Mouse (Mus musculus) heart, embryonic 14.5 days (tissue): ENCODE measurements at regions not wholly inside any gene's neighbourhood (a gene's known extent, or its start where the extent isn't known, plus 50 kb on each side); places are given as distances from the start of the nearest gene placed in this dataset.

Source experiments
- ATAC-seq: fragments of 200-750 bp; cut with Nextera tagmentation; 2 replicates; pipeline ENCODE4 v1.8.0; 2017; ENCODE audit warnings: low read depth, moderate TSS enrichment; ENCODE audit not compliant: insufficient number of reproducible peaks, insufficient read depth, low FRiP score
- H3K27ac ChIP-seq, 2 experiments: fragments of 200-500 bp in 1 of 2; fragments of 300-500 bp in 1 of 2; sonication (generic) in 1 of 2; replicated peaks in 1 of 2; 2 replicates each; pipeline ENCODE4 v1.5.1; 2012 to 2014; ENCODE audit warnings: low read depth in 2 of 2, low read length in 2 of 2, control low read depth in 1 of 2, mild to moderate bottlenecking in 1 of 2, mixed read lengths in 1 of 2; ENCODE audit not compliant: control insufficient read depth in 1 of 2, insufficient read depth in 1 of 2
- H3K27me3 ChIP-seq: fragments of 300-500 bp; sonication (generic); 2 replicates; pipeline ENCODE4 v1.6.1; 2014; ENCODE audit warnings: mild to moderate bottlenecking, low read length, control low read depth; ENCODE audit not compliant: control insufficient read depth, insufficient read depth
- H3K36me3 ChIP-seq: fragments of 300-500 bp; sonication (generic); 2 replicates; pipeline ENCODE4 v1.6.1; 2014; ENCODE audit warnings: mild to moderate bottlenecking, control low read depth, low read length, mixed read lengths; ENCODE audit not compliant: control insufficient read depth, insufficient read depth
- H3K4me1 ChIP-seq, 2 experiments: fragments of 200-500 bp in 1 of 2; fragments of 300-500 bp in 1 of 2; sonication (generic) in 1 of 2; 2 replicates each; pipeline ENCODE4 v1.6.1; 2012 to 2014; ENCODE audit warnings: low read length in 2 of 2, control low read depth in 1 of 2, mixed read lengths in 1 of 2; ENCODE audit not compliant: control insufficient read depth in 2 of 2, insufficient read depth in 2 of 2
- H3K4me2 ChIP-seq: fragments of 300-500 bp; sonication (generic); 2 replicates; pipeline ENCODE4 v1.6.1; 2014; ENCODE audit warnings: mild to moderate bottlenecking, low read length
- H3K4me3 ChIP-seq, 2 experiments: fragments of 200-500 bp in 1 of 2; fragments of 300-500 bp in 1 of 2; sonication (generic) in 1 of 2; 2 replicates each; pipeline ENCODE4 v1.5.1; 2012 to 2014; ENCODE audit warnings: low read length in 2 of 2, mild to moderate bottlenecking in 2 of 2, control low read depth in 1 of 2, low read depth in 1 of 2, moderate library complexity in 1 of 2; ENCODE audit not compliant: control insufficient read depth in 1 of 2, insufficient read depth in 1 of 2
- H3K9ac ChIP-seq: fragments of 300-500 bp; sonication (generic); 2 replicates; pipeline ENCODE4 v1.6.1; 2014; ENCODE audit warnings: mild to moderate bottlenecking, low read length
- H3K9me3 ChIP-seq: fragments of 300-500 bp; sonication (generic); 2 replicates; pipeline ENCODE4 v1.6.1; 2016; ENCODE audit warnings: low read length, control low read depth; ENCODE audit not compliant: control insufficient read depth
- WGBS: fragments of 180-500 bp; shearing (Covaris S2); extraction: QIAGEN DNeasy Blood & Tissue Kit; methylation state at CpG from one replicate; pipeline ENCODE4 v1.1.7; 2014; 5-methylcytosine and 5-hydroxymethylcytosine counted together

GRCm38 (mm10) chr10:97220431-97220830 lies 259.0 kb upstream of the Dcn start:
- 79% methylated on average over 3 of the region's 3 CpGs for WGBS
- Histone ChIP-seq H3K9ac (no peak overlapping the region), H3K4me1 (no peaks in the 10 kb centered on the region), H3K27me3 (no peaks in the 10 kb centered on the region), H3K9me3 (no peaks in the 10 kb centered on the region), H3K36me3 (no peaks in the 10 kb centered on the region), H3K27ac (no peak overlapping the region), H3K4me2 (no peak overlapping the region), H3K4me3 (no peak overlapping the region)
- ATAC-seq = no peak

DNA sequence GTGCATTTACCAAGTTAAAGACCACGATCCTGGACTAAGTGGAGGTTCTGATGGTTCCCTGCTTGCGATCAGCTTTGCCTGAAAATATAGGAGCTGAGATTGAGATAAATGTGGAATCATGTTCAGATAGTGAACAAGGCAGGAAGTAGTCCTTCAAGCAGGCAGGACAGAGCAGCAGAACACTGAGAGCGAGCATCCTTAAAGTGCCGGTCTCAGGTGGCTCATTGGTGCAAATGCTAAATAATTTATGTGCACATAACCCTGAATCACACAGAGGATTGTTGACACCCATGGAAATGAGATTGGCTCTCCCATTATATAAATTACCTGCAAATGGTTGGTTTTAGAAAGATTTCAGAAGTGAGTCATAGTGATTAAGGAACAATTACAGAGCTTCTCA lies 243.8 kb upstream of the Dcn start:
- Histone ChIP-seq H3K4me3 (no peak overlapping the region), H3K4me1 (no peaks in the 10 kb centered on the region), H3K9me3 (no peaks in the 10 kb centered on the region), H3K27ac (no peak overlapping the region), H3K36me3 (no peaks in the 10 kb centered on the region), H3K27me3 (no peaks in the 10 kb centered on the region), H3K9ac (no peak overlapping the region), H3K4me2 (no peak overlapping the region)
- 86% methylated on average over 4 of the region's 4 CpGs for WGBS
- ATAC-seq = no peak

- Histone ChIP-seq H3K4me3 (no peak overlapping the region), H3K4me2 (no peak overlapping the region), H3K4me1 (no peaks in the 10 kb centered on the region), H3K27me3 (no peaks in the 10 kb centered on the region), H3K9ac (no peak overlapping the region), H3K27ac (no peak overlapping the region), H3K36me3 (no peaks in the 10 kb centered on the region), H3K9me3 (no peaks in the 10 kb centered on the region)
- WGBS = 56% methylated on average over 2 of the region's 2 CpGs
- no peak for ATAC-seq
These were observed 237.9 kb upstream of the Dcn start for GRCm38 (mm10) chr10:97241476-97241875.

DNA sequence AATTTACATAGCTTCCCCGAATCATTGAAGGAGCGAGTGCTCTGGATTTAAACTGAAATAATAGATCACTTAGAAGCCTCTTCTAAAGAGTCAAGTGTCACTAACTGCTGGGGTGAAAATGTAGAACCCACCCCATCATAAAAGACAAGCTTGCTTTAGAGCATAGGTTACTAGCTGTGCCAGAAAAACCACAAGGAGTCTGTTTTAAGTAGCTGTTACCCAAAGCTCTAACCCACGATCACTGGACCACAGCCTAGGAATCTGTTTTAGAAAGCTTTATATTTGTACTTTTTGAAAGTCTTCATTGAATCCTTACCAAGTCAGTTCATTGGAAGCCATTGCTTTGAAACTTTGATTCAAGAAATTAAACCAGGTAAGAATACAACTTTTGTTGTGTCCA lies 233.7 kb upstream of the Dcn start:
- 81% methylated on average over 3 of the region's 3 CpGs for WGBS

GRCm38 (mm10) chr10:97248522-97248921 lies 230.9 kb upstream of the Dcn start:
- no peaks in the 10 kb centered on the region for H3K4me1 ChIP-seq
- H3K4me3 ChIP-seq = no peak overlapping the region
- H3K27me3 ChIP-seq = no peaks in the 10 kb centered on the region
- H3K4me2 ChIP-seq = no peak overlapping the region
- H3K36me3 ChIP-seq = no peaks in the 10 kb centered on the region
- WGBS = 75% methylated on average over 4 of the region's 4 CpGs
- no peak overlapping the region for H3K27ac ChIP-seq
- ATAC-seq = no peak
- H3K9me3 ChIP-seq = no peaks in the 10 kb centered on the region
- H3K9ac ChIP-seq = no peak overlapping the region

More for the DNA sequence above, 233.7 kb upstream of the Dcn start:
- no peaks in the 10 kb centered on the region for H3K9me3 ChIP-seq
- H3K4me1 ChIP-seq = no peaks in the 10 kb centered on the region
- no peak overlapping the region for H3K4me3 ChIP-seq
- H3K9ac ChIP-seq = no peak overlapping the region
- H3K36me3 ChIP-seq = no peaks in the 10 kb centered on the region
- H3K27me3 ChIP-seq = no peaks in the 10 kb centered on the region
- no peak overlapping the region for H3K4me2 ChIP-seq
- H3K27ac ChIP-seq = no peak overlapping the region
- no peak for ATAC-seq

DNA sequence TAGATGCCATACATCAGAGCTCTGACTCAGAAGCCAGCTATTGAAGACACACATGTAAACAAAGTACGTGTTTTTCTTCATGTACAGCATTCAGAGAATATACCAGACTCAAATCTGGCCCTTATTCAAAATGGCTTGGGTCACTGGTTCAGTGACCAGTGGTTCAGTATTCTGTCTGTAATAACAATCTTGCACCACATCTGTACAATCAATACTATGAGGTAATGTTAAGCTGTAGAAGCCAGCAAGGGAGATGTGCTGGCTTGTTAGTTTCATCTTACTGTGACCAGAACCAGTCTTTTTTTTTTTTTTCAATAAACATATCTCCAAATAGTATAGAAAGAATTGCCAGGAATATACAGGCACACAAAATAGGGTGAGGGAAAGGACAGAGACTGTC lies 229.6 kb upstream of the Dcn start:
- no peak overlapping the region for H3K4me3 ChIP-seq
- H3K9ac ChIP-seq = no peak overlapping the region
- no peak overlapping the region for H3K4me2 ChIP-seq
- H3K4me1 ChIP-seq = no peaks in the 10 kb centered on the region
- no peak for ATAC-seq
- H3K36me3 ChIP-seq = no peaks in the 10 kb centered on the region
- no peak overlapping the region for H3K27ac ChIP-seq
- 67% methylated on average over 1 of the region's 1 CpGs for WGBS
- H3K27me3 ChIP-seq = no peaks in the 10 kb centered on the region
- H3K9me3 ChIP-seq = no peaks in the 10 kb centered on the region

GRCm38 (mm10) chr10:97250167-97250566 lies 229.2 kb upstream of the Dcn start:
- Histone ChIP-seq H3K9ac (no peak overlapping the region), H3K27ac (no peak overlapping the region), H3K9me3 (no peaks in the 10 kb centered on the region), H3K4me1 (no peaks in the 10 kb centered on the region), H3K4me3 (no peak overlapping the region), H3K36me3 (no peaks in the 10 kb centered on the region), H3K4me2 (no peak overlapping the region), H3K27me3 (no peaks in the 10 kb centered on the region)
- no peak for ATAC-seq
- WGBS = 88% methylated on average over 2 of the region's 2 CpGs

DNA sequence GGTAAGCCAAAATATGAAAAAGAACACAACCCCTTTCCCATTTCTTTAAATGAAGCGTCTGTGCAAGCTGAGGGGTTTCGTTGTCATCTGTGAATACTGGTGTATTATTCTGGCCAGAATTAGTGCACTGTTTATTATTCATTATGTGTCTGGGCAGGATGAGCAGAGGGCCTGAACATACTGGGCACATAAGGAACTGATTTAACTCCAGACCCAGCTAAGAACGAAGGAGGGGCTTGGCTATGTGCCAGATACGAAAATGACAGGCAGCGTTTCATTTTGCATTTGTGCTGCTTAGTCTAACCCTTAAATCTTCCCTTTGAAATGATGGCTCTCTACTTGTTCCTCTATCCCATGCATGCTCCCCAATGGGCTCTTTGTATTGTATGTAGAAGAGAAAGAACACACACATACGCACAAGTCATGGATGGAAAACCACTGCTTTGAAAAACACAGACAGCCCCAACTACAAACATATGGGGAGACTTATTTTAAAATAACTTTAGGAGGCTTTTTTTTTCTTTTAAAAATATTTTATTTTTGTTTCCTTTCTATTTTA lies 213.4 kb upstream of the Dcn start:
- no peak for ATAC-seq
- WGBS = 82% methylated on average over 6 of the region's 6 CpGs
- Histone ChIP-seq H3K9ac (no peak overlapping the region), H3K4me1 (no peaks in the 10 kb centered on the region), H3K36me3 (no peaks in the 10 kb centered on the region), H3K9me3 (no peaks in the 10 kb centered on the region), H3K27me3 (no peaks in the 10 kb centered on the region), H3K27ac (no peak overlapping the region), H3K4me3 (no peak overlapping the region), H3K4me2 (no peak overlapping the region)
